Mouse (Mus musculus) kidney, adult 9 months (tissue): ENCODE results near the gene Ankib1.
"Not testable (repeated sequence)": the region's sequence is repeated elsewhere in the genome, so short reads cannot be mapped to it uniquely, and the experiment has no call there.

Experiments used
- DNase-seq: peaks from one replicate; pipeline ENCODE4 v3.0.0; 2022

Gene Ankib1

GRCm38 (mm10) chr5:3723415-3723814 is 79.3 kb downstream of the Ankib1 start:
- DNase-seq = no peak

- DNase-seq = no peak
Measured at GRCm38 (mm10) chr5:3722873-3723272, 79.9 kb downstream of the Ankib1 start.

GRCm38 (mm10) chr5:3719371-3719770 is 83.4 kb downstream of the Ankib1 start:
- DNase-seq = no peak

GRCm38 (mm10) chr5:3715800-3716199 is 86.9 kb downstream of the Ankib1 start:
- DNase-seq = no peak

- no peak for DNase-seq
Measured at GRCm38 (mm10) chr5:3702180-3702579, 100.5 kb downstream of the Ankib1 start.

- no peak for DNase-seq
Measured at GRCm38 (mm10) chr5:3700025-3700424, 102.7 kb downstream of the Ankib1 start.

- DNase-seq = no peak
Measured at GRCm38 (mm10) chr5:3696031-3696430, 106.7 kb downstream of the Ankib1 start.

- DNase-seq = no peak
Measured at GRCm38 (mm10) chr5:3695191-3695590, 107.5 kb downstream of the Ankib1 start.

- DNase-seq = no peak
Measured at GRCm38 (mm10) chr5:3692956-3693355, 109.8 kb downstream of the Ankib1 start.

- DNase-seq = no peak
Measured at GRCm38 (mm10) chr5:3691283-3691682, 111.4 kb downstream of the Ankib1 start.

- peak; percentile 17 for DNase-seq
Measured at GRCm38 (mm10) chr5:3688298-3688697, 114.4 kb downstream of the Ankib1 start.

GRCm38 (mm10) chr5:3669938-3670554 is 132.7 kb downstream of the Ankib1 start:
- DNase-seq = no peak

- no peak for DNase-seq
Measured at GRCm38 (mm10) chr5:3666585-3666984, 136.1 kb downstream of the Ankib1 start.

- no peak for DNase-seq
Measured at GRCm38 (mm10) chr5:3665225-3665624, 137.5 kb downstream of the Ankib1 start.

- no peak for DNase-seq
Measured at GRCm38 (mm10) chr5:3657085-3657484, 145.6 kb downstream of the Ankib1 start, which contains the start of gene Gatad1. Gene Gatad1 (minus strand): TSS chr5:3657185.

- DNase-seq = no peak
Measured at GRCm38 (mm10) chr5:3653801-3654200, 148.9 kb downstream of the Ankib1 start.

GRCm38 (mm10) chr5:3652903-3653575 is 149.7 kb downstream of the Ankib1 start:
- DNase-seq = not testable (repeated sequence)

GRCm38 (mm10) chr5:3651621-3652020 is 151.1 kb downstream of the Ankib1 start:
- DNase-seq = no peak

GRCm38 (mm10) chr5:3650881-3651280 is 151.8 kb downstream of the Ankib1 start, which contains the start of gene Tmbim7:
Gene Tmbim7 (plus strand): TSS chr5:3651181.
- no peak for DNase-seq

GRCm38 (mm10) chr5:3648849-3649210 is 153.9 kb downstream of the Ankib1 start:
- no peak for DNase-seq

GRCm38 (mm10) chr5:3648206-3648848 is 154.4 kb downstream of the Ankib1 start:
- DNase-seq = peak; percentile 70

- DNase-seq = peak; percentile 96
Measured at GRCm38 (mm10) chr5:3647708-3648121, 155.0 kb downstream of the Ankib1 start.

- DNase-seq = peak; percentile 59
Measured at GRCm38 (mm10) chr5:3646991-3647707, 155.6 kb downstream of the Ankib1 start.
